Mouse (Mus musculus): ENCODE data around the gene H2-M10.2. TPM values are rescaled to one million over a fixed set of nuclear protein-coding genes. Genes with fewer than 3 reads are reported as not detected.
"Not testable (repeated sequence)": the region's sequence is repeated elsewhere in the genome, so short reads cannot be mapped to it uniquely, and the experiment has no call there.

H2-M10.2 gene
- not detected in 2 replicates for polyA plus RNA-seq (2014; fragmentation: Nextera tagmentation; extraction: Ambion mirVana)

- no peak for ATAC-seq (ENCODE audit: insufficient read depth, low FRiP score, low TSS enrichment)
These were observed at the start of gene H2-M10.2 for GRCm38 (mm10) chr17:36286390-36286789. TSS of gene H2-M10.2 (minus strand) at chr17:36286490.

DNA sequence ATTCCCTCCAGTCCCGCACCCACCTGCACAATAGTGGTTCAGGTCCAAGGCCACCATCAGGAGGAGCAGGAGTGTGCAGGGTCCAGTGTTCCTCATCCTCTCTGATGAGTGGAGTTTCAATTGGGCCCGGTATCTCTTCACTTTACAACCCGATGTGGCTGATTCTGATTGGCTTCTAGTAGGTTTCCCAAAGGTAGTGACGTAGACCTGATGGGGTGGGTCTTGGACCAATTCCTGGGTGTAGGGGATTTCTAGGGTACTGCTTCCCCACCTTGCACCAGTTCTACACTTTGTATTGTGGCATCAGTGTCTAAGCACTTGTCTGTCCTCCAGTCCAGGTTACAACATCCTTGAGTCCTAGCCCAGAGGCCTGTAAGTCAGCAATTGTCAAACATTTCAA is 39.8 kb upstream of the H2-M10.2 start, which contains the start of gene H2-M10.1:
Gene H2-M10.1, minus strand, starts transcription at position 101 of the 400 bp plus-strand sequence.
- no peaks in the 10 kb centered on the region for H3K36me3 ChIP-seq (ENCODE audit: control insufficient read depth, insufficient read depth, low read length)
- DNase-seq (ENCODE audit: low spot score) (no peak), ATAC-seq (ENCODE audit: insufficient read depth, low FRiP score, low TSS enrichment) (no peak)
- no peaks in the 10 kb centered on the region for H3K9me3 ChIP-seq (ENCODE audit: control insufficient read depth, low read length)
- no peaks in the 10 kb centered on the region for H3K4me1 ChIP-seq (ENCODE audit: control insufficient read depth, insufficient read depth, low read length)
- WGBS, result 89% methylated on average over 4 of the region's 4 CpGs
- H3K4me3 ChIP-seq (ENCODE audit: low read depth, low read length), result no peak within 1 kb of the TSS
- H3K27me3 ChIP-seq (ENCODE audit: control insufficient read depth, insufficient read depth, low read length), result no peaks in the 10 kb centered on the region
- no peak within 1 kb of the TSS for H3K27ac ChIP-seq (ENCODE audit: low read depth, low read length)
- no peak within 1 kb of the TSS for H3K4me2 ChIP-seq (ENCODE audit: low read depth)
- no peak within 1 kb of the TSS for H3K9ac ChIP-seq (ENCODE audit: low read length)

More at GRCm38 (mm10) chr17:36286390-36286789, at the start of gene H2-M10.2:
- no peaks in the 10 kb centered on the region for H3K27me3 ChIP-seq (ENCODE audit: control insufficient read depth, insufficient read depth, low read length)
- no peak within 1 kb of the TSS for H3K4me3 ChIP-seq (ENCODE audit: low read depth, low read length)
- no peak within 1 kb of the TSS for H3K9ac ChIP-seq (ENCODE audit: low read length)
- no peak for DNase-seq (ENCODE audit: low spot score)
- H3K36me3 ChIP-seq (ENCODE audit: control insufficient read depth, insufficient read depth, low read length), result no peaks in the 10 kb centered on the region
- WGBS, result 90% methylated on average over 2 of the region's 2 CpGs
- H3K9me3 ChIP-seq (ENCODE audit: control insufficient read depth, low read length), result 0 out of 2 replicates have a peak, but pooled peaks cover 2% of the 10 kb centered on the region
- H3K27ac ChIP-seq (ENCODE audit: low read depth, low read length), result no peak within 1 kb of the TSS
- H3K4me2 ChIP-seq (ENCODE audit: low read depth), result no peak within 1 kb of the TSS
- H3K4me1 ChIP-seq (ENCODE audit: control insufficient read depth, insufficient read depth, low read length), result no peaks in the 10 kb centered on the region

DNA sequence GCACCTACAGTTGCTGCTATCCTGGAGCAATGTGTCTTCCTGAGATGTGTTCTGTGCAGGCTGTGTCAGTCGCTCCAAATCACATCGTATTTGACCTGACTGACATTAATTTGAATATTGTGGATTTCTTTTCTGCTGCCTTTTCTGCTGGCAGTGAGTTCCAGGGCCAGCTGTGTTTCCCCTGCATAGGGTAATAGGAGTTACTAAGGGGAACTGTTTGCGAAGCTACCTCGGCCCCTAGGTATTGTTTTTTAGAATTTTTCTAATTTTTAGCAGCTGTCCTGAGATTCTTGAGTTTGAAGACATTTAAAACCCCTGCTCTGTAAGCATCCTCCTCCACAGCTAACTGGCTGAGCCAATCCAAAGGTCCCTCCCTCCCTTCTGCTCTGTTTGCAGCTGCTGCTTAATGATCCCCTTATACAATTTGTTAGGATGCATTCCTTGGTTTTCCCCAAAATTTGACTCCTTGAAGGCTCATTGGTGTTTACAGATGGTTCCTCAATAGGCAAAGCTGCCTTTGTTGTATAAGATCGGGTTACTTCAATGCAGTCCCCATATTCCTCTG is 29.5 kb upstream of the H2-M10.2 start:
- ATAC-seq (ENCODE audit: insufficient read depth, low FRiP score, low TSS enrichment), result 0 out of 2 replicates have a peak, but pooled peaks have one; percentile 4
- no peak for DNase-seq (ENCODE audit: low spot score)
- Histone ChIP-seq H3K9me3 (ENCODE audit: control insufficient read depth, low read length) (no peaks in the 10 kb centered on the region), H3K9ac (ENCODE audit: low read length) (peak overlapping the region; percentile 61), H3K4me1 (ENCODE audit: control insufficient read depth, insufficient read depth, low read length) (no peaks in the 10 kb centered on the region), H3K36me3 (ENCODE audit: control insufficient read depth, insufficient read depth, low read length) (no peaks in the 10 kb centered on the region), H3K4me3 (ENCODE audit: low read depth, low read length) (peak overlapping the region; percentile 53), H3K27me3 (ENCODE audit: control insufficient read depth, insufficient read depth, low read length) (no peaks in the 10 kb centered on the region), H3K27ac (ENCODE audit: low read depth, low read length) (no peak overlapping the region), H3K4me2 (ENCODE audit: low read depth) (peak overlapping the region; percentile 70)
- WGBS, result 25% methylated on average over 5 of the region's 5 CpGs

- peak overlapping the region; percentile 53 for H3K4me3 ChIP-seq (ENCODE audit: low read depth, low read length)
- under 1% methylated on average over 19 of the region's 19 CpGs for WGBS
- no peaks in the 10 kb centered on the region for H3K27me3 ChIP-seq (ENCODE audit: control insufficient read depth, insufficient read depth, low read length)
- H3K9me3 ChIP-seq (ENCODE audit: control insufficient read depth, low read length), result no peaks in the 10 kb centered on the region
- no peaks in the 10 kb centered on the region for H3K4me1 ChIP-seq (ENCODE audit: control insufficient read depth, insufficient read depth, low read length)
- H3K36me3 ChIP-seq (ENCODE audit: control insufficient read depth, insufficient read depth, low read length), result no peaks in the 10 kb centered on the region
- H3K9ac ChIP-seq (ENCODE audit: low read length), result peak overlapping the region; percentile 61
- peak overlapping the region; percentile 50; the same call in 1 of the 2 replicates for H3K27ac ChIP-seq (ENCODE audit: low read depth, low read length)
- ATAC-seq (ENCODE audit: insufficient read depth, low FRiP score, low TSS enrichment) (peak; percentile 60), DNase-seq (ENCODE audit: low spot score) (peak; percentile 54)
- H3K4me2 ChIP-seq (ENCODE audit: low read depth), result peak overlapping the region; percentile 70
These were observed 28.9 kb upstream of the H2-M10.2 start for GRCm38 (mm10) chr17:36315041-36315688.

DNA sequence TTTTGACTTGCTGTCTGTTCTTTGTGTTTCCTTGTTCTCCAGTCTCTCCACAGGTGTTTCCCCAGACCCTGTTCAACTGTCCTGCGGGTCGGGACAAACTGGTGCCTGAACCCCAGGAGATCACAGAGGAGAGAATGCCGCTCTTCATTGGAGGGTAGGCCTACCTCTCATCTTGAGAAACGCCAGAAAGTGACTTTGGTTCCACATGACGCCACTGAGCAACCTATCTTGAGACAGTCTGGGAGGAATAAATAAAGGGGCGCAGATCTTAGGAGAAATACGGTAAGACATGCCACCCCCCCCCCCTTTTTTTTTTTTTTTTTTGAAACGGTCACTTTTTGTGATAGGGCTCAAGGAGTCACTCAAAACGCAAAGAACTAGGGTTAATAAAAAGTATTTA is 28.2 kb upstream of the H2-M10.2 start:
- no peaks in the 10 kb centered on the region for H3K4me1 ChIP-seq (ENCODE audit: control insufficient read depth, insufficient read depth, low read length)
- H3K27me3 ChIP-seq (ENCODE audit: control insufficient read depth, insufficient read depth, low read length), result no peaks in the 10 kb centered on the region
- no peak overlapping the region for H3K27ac ChIP-seq (ENCODE audit: low read depth, low read length)
- H3K9ac ChIP-seq (ENCODE audit: low read length), result no peak overlapping the region; the same call in 1 of the 2 replicates
- peak overlapping the region; percentile 53 for H3K4me3 ChIP-seq (ENCODE audit: low read depth, low read length)
- peak overlapping the region; percentile 70 for H3K4me2 ChIP-seq (ENCODE audit: low read depth)
- DNase-seq (ENCODE audit: low spot score) (peak; percentile 17), ATAC-seq (ENCODE audit: insufficient read depth, low FRiP score, low TSS enrichment) (peak; percentile 58)
- H3K36me3 ChIP-seq (ENCODE audit: control insufficient read depth, insufficient read depth, low read length), result no peaks in the 10 kb centered on the region
- H3K9me3 ChIP-seq (ENCODE audit: control insufficient read depth, low read length), result no peaks in the 10 kb centered on the region
- under 1% methylated on average over 9 of the region's 9 CpGs for WGBS

DNA sequence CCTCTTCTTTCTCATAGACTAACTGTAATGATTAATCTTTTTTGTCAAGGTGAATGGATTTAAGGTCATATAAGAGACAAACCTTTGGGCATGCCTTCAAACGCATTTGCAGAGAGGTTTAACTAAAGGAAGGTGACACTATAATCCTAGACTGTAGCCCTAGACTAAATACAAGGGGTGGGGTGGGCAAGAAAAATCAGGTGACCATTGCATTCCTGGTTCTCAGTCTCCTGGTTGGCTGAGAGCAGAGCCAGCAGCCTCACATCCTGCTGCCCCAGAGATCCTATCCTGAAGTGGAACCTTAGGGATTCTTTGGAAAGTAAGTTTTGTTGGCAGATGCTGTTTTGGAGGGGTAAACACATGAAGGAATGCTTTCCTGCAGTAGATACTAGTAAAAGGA is 23.0 kb upstream of the H2-M10.2 start:
- no peaks in the 10 kb centered on the region for H3K9me3 ChIP-seq (ENCODE audit: control insufficient read depth, low read length)
- no peak overlapping the region for H3K4me2 ChIP-seq (ENCODE audit: low read depth)
- H3K4me3 ChIP-seq (ENCODE audit: low read depth, low read length), result no peak overlapping the region
- no peak overlapping the region for H3K9ac ChIP-seq (ENCODE audit: low read length)
- ATAC-seq (ENCODE audit: insufficient read depth, low FRiP score, low TSS enrichment) (no peak), DNase-seq (ENCODE audit: low spot score) (no peak)
- no peaks in the 10 kb centered on the region for H3K4me1 ChIP-seq (ENCODE audit: control insufficient read depth, insufficient read depth, low read length)
- WGBS, result 25% methylated on average over 1 of the region's 1 CpGs
- H3K27ac ChIP-seq (ENCODE audit: low read depth, low read length), result no peak overlapping the region
- H3K27me3 ChIP-seq (ENCODE audit: control insufficient read depth, insufficient read depth, low read length), result no peaks in the 10 kb centered on the region
- no peaks in the 10 kb centered on the region for H3K36me3 ChIP-seq (ENCODE audit: control insufficient read depth, insufficient read depth, low read length)

- peak; percentile 50; the same call in 1 of the 2 replicates for ATAC-seq (ENCODE audit: insufficient read depth, low FRiP score, low TSS enrichment)
- 5% methylated on average over 3 of the region's 3 CpGs for WGBS
- H3K9me3 ChIP-seq (ENCODE audit: control insufficient read depth, low read length); H3K9ac ChIP-seq (ENCODE audit: low read length); H3K4me3 ChIP-seq (ENCODE audit: low read depth, low read length); H3K36me3 ChIP-seq (ENCODE audit: control insufficient read depth, insufficient read depth, low read length); H3K4me1 ChIP-seq (ENCODE audit: control insufficient read depth, insufficient read depth, low read length); H3K4me2 ChIP-seq (ENCODE audit: low read depth); H3K27me3 ChIP-seq (ENCODE audit: control insufficient read depth, insufficient read depth, low read length); H3K27ac ChIP-seq (ENCODE audit: low read depth, low read length): not testable (repeated sequence)
- peak; percentile 60 for DNase-seq (ENCODE audit: low spot score)
These were observed 22.6 kb upstream of the H2-M10.2 start for GRCm38 (mm10) chr17:36308855-36309254.

- Histone ChIP-seq H3K4me1 (ENCODE audit: control insufficient read depth, insufficient read depth, low read length) (no peaks in the 10 kb centered on the region), H3K4me2 (ENCODE audit: low read depth) (no peak overlapping the region), H3K4me3 (ENCODE audit: low read depth, low read length) (no peak overlapping the region), H3K27me3 (ENCODE audit: control insufficient read depth, insufficient read depth, low read length) (no peaks in the 10 kb centered on the region), H3K9ac (ENCODE audit: low read length) (no peak overlapping the region), H3K36me3 (ENCODE audit: control insufficient read depth, insufficient read depth, low read length) (peaks cover 5% of the 10 kb centered on the region), H3K9me3 (ENCODE audit: control insufficient read depth, low read length) (0 out of 2 replicates have a peak, but pooled peaks cover 2% of the 10 kb centered on the region), H3K27ac (ENCODE audit: low read depth, low read length) (no peak overlapping the region)
- no peak for DNase-seq (ENCODE audit: low spot score)
- no peak for ATAC-seq (ENCODE audit: insufficient read depth, low FRiP score, low TSS enrichment)
- WGBS, result 92% methylated on average over 4 of the region's 4 CpGs
These were observed 4.6 kb downstream of the H2-M10.2 start for GRCm38 (mm10) chr17:36281521-36282245.
